Mouse (Mus musculus) cerebellum, adult 11-12 months (tissue): ENCODE measurements around the gene Coa4.
A peak's percentile ranks its signal among the peaks of the same experiment; 100 is the strongest.

Source experiments
- DNase-seq: peaks from one replicate; pipeline ENCODE4 v3.0.0; 2022

Coa4 gene

DNA sequence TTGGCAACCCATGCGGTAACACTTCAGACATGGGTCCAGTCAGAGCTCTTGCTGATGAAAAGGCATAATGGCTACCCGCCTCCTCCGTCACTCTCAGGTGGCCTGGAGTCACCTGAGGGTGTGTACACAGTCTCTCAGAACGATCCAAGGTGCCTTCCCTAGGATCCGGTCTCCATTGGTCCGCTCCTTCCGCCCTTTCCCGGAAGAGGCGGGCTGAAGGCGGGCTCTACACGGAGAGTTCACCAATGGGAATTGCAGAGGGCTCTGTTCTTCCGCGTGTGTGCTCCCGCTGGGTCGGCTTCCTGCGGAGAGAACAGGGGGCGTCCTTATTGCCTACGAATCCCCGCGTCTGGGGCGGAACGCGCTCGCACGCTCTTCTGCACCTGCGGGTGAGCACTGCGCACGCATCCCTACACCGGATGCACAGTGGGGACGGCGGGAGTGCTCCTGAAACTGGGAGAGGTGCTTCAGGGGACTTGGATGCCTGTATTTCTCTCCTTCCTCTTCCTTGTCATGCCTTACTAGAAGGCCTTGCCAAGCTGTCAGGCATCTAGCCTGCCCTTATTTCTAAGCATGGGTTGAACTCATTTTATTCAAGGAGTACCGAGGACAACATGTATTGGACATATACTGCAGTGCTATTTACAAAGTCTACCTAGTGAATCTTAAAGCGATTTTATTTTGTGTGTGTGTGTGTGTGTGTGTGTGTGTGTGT lies at the start of gene Coa4:
TSS of gene Coa4 (plus strand) at position 268 of the 715 bp plus-strand sequence.
- DNase-seq, result peak; percentile 92

DNA sequence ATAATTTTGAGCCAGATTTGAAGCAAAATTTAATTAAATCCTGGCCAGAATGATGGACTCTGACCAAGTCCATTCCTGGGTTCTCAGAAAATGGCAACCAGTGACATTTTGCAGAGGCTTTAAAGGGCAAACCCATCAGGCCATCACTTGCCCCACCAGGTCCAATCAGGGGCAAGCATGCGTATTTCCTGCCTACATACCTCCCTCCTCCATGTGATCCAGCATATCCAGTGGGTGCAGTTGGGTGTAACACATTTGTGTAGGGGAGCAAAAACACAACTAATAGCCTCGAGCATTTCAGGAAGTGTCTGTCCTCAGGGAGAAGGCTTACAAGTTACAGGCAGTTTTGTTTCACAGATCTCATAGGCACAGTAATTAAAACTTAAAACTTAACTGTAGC lies 49.6 kb upstream of the Coa4 start:
- DNase-seq, result no peak

DNA sequence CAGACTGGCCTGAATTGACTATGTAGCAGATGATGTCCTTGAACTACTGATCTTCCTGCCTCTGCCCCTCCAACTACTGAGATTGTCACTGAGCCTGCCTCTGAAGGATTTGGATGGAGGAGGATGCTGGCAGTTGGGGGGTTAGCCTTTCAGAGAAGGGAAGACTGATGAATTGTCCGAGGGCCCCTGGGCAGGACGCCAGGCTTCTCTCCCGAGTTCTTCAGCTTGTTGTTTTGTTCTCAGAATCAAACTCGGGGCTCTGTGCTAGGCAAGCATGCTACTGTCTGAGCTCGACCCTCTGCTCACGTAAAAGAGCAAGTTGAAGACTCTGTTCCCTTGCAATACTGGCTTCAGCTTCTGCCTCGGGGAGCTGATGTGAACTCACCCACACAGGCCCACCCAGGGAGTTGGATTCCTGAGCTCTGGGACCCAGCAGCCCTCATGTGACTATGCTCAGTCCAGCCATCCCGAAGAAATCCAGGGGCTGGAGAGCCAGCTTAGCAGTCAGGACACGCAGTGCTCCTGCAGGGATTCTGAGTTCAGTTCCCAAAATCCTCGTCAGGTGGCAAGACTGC lies 48.3 kb upstream of the Coa4 start:
- DNase-seq, result no peak

DNA sequence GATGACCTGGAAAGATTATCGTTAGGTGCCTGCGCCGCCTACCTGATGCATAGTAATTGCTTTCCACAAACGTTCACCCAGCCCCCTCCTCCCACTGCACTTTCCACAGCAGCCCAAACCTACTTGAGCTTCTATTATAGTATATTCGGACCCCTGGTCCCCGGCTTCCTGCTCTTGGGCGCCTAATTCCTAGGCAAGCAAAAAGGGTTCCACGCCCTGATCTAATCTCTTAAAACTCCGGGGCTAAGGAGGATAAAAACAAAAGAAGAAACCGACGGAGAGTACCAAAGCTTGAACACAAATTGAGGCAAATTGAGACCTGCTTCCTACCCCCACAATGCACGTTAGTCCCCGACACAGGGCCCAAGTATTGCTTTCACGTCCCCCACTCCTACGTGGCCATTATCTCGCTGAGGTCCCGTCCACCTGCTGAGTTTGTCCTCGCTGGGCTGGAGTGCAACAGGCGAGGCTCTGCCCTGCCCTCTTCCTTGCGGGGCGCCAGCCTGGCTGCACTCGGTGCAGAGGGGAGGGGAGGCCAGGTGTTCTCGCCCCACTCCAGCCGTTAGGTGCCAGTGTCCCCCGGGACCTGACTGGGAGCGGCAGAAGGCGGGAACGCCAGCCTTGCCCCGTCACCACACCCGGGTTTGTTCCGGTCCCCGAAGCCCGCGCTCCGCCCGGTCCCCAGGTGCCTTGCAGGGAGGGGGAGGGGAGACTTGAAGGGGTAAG lies 44.3 kb upstream of the Coa4 start:
- no peak for DNase-seq

DNA sequence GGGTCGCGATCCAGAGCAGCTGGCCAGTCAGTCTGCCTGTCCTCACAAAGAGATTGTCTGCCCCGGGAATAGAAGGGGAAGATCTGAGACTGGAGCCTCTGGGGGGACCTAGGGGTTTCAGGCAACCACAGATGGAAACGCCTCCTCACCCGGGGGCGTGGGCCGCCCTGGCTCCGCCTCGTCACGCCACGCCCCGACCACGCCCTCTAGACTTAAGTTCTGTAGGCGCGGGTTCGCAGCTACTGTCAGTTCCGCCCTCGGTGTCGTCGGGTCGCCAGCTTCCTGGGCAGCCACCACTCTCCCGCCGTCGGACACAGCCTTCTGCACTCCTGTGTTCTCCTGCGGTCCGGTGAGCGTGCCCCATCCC lies 43.8 kb upstream of the Coa4 start, which contains the start of gene Ucp2:
TSS of gene Ucp2 (plus strand) at position 221 of the 367 bp plus-strand sequence.
- DNase-seq, result no peak

DNA sequence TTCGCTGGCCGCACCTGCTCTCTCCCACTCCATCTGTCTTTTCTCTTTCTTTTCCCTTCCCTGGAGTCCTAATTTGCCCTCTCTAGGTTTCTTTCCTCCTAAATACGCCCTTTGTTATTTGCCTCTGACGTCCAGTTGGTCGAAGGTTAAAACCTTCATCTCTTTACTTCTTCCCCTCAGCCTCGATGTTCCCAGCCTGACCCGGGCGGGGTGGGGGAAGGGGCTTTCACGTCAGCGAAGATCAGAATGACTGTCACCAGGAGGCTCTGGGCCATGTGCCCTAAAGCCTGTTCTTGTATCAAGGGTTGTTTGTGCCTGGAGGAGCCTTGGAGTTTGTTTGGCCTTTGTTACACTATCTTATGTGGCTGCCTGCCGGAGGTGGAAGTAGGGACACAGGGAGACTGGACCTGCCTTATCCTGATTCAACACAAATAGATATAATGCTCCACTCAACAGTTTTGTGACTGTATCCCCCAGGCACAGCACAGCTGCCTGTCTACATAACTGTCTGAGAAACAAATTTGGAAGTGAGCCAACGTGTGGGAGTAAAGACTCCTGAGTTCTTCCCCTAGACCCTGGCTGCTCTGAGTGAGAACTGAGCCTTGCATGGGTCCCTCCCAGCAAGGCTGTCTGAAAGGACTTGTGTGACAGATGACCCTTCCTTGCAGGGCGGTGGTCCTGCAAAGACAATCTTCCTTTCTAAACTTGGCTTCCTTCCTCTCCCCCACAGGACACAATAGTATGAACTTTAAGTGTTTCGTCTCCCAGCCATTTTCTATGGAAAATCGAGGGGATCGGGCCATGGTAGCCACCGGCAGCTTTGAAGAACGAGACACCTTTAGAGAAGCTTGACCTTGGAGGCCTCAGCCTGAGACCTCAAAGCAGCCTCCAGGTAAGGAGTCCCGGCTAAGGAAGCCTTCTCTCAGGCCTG lies 43.1 kb upstream of the Coa4 start:
- DNase-seq, result no peak

DNA sequence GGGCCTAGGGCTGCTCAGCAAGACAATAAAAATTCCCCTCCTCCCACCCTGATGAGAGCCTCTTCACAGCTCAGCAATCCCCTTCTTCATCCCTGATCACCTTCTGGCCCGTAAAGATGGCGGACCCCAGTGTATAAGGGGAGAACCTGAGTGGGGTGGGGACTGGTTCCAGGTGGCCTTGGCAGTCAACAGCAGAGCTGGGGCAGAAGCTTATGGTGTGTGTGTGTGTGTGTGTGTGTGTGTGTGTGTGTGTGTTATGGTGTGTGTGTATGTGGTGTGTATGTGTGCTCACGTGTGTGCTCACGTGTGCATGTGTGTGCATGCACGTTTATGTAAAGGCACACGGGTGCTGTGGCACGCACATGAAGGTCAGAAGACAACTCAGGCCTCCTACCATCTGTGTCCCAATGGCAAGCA lies 42.4 kb upstream of the Coa4 start:
- DNase-seq, result no peak

DNA sequence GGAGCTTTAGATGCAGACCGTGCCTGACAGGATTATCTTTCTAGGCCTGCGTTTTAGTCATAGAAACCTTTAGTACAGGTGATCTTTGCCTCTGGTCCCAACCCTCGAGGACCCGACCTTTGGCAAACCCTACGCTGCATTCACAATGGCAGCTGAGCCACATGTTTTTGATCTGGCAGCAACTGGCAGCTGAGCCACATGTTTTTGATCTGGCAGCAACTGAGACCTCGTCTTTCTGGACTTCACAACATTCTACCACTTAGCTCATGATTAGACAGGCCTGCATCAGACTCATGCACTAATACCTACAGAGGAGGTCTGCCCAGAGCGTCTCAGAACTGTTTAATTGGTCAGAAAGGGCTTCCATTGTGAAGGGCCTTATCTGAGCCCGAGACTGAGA lies 41.8 kb upstream of the Coa4 start:
- DNase-seq, result no peak

DNA sequence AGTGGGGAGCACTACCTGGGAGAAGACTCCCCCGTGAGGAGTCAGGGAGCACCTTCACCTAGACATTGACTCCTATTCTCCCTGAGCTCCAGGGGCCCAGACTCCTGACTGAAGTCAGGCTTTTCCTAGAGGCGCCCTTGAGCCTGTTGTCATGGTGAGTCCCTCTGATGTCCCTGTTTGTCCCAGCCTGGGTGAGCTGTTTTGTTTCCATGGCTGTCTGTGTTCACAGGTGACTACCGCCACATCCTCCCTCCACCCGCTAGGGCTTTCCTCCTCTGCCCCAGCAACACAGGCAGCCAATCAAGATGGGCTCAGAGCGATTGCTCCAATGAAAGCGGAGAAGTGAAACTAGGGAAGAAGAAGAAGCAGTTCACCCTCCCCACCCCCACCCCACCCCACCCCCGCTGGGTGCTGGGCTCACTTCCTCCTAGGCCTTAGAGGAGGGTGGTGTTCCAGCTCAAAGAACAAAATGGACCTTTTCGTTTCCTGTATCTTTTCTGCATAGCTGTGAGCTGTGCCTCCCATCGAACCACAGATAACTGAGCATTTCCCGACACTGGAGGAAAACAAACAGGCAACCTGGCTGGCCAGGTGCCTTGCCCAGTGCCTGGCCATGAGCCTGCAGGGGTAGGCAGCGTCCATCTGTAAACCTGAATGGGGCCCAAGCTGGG lies 41.2 kb upstream of the Coa4 start:
- DNase-seq, result peak; percentile 30

DNA sequence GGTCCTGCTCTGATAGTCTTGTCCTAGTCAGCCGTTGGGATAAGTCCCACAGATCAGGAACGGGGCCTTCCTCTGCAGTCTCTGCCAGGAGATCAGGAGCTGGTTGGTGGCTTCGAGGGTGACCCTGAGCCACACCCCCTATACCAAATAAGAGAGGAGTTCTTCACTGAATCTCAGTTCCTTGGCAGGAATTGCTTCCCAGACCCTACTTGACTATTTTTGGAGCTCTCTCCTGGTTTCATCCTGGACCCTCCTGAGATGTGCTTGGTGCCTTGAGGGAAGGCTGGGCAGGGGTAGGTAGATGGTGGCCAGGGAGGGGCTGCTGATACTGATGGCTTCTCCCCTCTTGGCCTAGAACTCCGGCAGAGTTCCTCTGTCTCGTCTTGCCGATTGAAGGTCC lies 40.5 kb upstream of the Coa4 start:
- DNase-seq, result no peak

DNA sequence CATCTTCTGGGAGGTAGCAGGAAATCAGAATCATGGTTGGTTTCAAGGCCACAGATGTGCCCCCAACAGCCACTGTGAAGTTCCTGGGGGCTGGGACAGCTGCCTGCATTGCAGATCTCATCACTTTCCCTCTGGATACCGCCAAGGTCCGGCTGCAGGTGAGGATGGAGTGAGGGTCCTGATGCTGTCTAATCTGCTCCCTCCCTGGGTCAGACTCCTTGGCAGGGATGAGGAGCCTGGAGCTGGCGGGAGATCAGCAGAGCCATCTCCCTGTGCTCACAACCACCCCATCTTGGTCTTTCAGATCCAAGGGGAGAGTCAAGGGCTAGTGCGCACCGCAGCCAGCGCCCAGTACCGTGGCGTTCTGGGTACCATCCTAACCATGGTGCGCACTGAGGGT lies 40.1 kb upstream of the Coa4 start:
- no peak for DNase-seq

DNA sequence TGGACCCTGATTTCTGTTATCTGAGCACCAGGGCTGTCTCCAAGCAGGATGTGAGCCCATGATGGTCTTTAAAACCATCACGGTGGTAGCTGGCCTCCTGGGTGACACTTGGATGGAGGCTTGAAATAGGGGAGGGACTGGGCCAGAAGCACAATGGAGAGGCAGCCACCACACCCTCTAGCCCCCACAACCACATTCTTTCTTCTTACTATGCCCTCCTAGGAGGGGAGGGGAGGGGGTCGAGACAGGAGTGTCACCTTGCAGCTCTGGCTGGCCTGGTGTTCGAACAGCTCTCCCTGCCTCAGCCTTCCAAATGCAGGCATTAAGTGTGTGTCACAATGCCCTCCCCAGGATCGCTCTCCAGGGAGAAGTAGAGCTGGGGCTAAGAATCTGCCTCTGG lies 39.5 kb upstream of the Coa4 start:
- no peak for DNase-seq

DNA sequence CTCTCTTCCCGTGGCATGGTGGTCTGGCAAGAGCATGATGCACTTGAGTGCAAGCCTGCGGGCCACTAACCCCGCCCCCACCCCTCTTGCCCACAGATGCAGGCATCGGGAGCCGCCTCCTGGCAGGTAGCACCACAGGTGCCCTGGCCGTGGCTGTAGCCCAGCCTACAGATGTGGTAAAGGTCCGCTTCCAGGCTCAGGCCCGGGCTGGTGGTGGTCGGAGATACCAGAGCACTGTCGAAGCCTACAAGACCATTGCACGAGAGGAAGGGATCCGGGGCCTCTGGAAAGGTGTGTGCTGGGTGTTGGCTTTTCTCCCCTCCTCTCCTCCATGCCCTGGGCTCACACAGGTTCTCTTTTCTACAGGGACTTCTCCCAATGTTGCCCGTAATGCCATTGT lies 38.9 kb upstream of the Coa4 start:
- DNase-seq, result no peak

DNA sequence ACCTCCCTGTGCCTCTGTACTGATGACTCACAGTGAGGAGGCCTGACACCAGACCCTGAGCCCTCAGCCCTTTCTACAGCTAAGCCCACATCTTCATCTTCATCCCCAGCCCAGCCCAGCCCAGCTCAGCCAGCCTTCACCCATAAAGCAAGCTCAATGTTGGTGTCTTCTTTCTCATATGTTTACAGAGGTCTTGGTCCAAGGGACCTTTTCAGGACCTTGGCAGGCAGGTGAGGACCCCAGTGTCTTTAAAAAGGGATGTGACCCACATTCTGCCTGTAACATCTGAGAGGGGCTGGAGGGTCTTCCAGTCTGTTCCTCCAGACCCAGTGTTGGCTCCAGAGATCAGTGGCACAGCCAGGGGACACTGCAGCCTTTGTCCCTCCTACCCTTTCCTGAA lies 37.4 kb upstream of the Coa4 start:
- no peak for DNase-seq

DNA sequence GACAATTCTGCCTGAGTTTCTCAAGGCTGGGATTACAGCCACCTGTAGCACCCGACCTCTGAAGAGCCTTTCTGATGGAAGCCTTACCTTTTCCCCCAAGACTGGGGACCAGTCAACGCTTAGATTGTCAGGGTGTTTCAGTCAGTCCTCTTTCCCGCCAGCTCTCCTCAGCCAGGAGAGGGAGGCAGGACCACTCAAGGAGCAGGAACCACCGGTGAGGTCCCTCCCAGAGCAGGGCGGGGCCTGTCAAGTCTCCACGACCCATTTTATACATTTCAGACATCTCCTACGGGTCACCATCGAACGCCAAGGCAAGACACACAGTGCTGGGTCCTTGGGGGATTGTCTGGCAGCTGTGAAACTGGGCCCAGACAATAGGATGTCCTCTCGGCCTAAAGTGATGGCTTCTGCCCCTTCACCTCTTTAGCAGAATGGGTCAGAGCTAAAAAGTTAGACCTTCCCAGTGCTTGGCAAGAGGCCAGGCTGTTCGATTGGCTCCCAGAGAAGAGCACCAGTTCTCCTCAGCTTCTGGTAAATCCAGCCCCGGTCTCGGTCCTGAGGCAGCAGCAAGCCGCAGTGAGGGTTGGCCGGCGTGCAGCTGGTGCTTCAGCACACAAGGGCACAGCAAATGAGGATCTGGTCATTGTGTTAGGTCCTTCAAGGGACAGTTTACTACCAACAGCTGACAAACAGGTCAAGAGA lies 36.4 kb upstream of the Coa4 start:
- DNase-seq, result no peak

DNA sequence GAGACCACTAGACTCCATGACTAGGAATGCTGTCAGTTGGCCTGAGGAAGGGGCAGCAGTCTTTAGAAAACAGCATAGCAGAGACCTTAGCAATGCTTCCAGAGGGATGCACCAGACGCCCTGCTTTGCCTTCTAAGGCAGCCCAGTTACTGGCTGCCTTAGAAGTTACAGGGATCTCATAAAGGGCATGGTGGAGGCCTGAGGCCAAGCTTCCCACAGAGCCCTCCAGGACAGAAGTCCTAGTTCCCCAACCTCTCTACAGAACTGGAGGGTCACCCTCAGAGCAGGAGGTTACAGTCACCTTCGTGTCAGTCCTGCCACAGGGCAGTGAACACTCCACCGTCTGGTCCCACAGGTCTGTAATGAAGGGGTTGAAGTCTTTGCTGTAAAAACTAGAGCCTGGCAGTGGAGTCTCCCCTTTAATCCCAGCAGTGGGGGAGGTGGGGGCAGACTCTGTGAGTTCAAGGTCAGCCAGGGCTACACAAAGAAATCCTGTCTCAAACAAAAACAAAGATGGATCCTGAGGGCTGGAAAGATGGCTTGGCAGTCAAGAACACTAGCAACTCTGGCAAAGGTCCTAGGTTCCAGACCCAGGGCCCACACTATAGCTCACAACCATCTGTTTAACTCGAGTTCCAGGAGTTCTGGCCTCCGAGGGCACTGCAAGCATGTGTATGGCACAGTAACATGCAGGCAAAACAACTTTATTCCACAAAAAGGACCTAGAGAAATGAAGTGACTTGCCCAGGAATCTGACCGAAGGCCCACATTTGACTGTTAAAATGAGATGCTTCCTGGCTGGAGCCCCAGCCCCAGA lies 35.6 kb upstream of the Coa4 start:
- DNase-seq, result no peak

DNA sequence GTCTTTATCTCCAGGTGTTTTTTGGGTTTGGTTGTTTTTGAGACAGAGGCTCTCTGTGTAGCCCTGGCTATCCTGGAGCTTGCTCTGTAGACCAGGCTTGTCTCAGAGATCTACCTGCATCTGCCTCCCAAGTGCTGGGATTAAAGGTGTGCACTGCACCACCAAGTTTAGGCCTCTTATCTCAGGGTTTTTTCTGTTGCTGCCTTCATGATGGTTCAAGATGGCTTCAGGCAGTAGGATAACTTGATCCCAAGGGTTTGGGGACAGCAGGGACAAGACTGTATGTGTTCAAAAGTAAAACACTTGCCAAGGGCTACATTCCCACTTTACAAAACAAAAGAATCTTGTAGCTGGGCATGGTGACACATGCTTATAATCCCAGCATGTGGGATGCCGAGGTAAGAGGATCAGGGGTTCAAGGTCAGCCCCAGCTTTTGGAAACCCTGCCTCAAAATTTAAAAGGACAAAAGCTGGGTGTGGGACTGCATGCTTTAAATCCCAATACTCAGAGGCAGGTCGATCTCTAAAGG lies 35.0 kb upstream of the Coa4 start:
- DNase-seq, result no peak

DNA sequence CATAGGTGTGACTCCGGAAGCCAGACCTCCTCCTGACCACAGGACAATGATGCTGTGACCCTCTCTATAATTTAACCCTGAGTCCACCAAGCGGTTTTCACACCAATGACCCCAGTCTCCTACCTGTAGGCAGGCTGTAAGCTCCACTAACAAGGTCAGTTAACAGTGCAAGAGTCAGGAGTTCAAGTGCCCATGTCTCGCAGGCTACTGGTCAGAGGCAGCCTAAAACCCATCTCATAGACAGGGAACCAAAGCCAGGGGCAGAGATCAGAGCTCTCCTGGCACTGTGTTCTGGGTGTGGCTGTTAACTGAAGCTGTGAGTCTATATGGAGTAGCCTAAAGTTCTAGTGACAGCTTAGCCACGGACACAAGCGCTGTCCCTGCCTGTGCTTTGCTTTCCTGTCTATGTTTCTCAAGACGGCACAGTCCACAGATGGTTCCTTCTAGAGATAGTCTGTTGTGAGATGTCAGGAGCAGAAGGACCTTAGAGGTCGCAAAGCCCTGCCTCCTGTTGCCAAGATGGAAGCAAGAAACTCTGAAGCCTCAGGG lies 34.4 kb upstream of the Coa4 start:
- DNase-seq, result no peak

DNA sequence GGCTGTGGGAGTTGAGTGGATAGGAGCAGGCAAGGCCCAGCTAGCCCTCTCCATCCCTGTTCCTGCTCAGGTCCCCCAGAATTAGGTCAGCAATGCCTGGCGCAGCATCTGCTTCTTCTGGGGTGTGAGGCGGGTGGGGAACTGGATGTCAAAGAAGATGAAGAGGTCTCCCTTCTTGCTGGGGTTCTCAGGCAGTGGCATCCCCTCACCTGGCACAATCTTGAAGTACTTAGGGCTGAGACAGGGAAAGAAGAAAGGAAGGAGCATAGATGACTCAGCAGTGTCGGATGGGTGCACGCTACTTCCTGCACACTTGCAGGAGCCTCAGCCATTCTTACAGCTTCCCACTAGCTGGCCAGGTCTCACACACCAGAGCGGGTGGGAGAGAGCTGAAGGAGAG lies 33.8 kb upstream of the Coa4 start:
- DNase-seq, result no peak

DNA sequence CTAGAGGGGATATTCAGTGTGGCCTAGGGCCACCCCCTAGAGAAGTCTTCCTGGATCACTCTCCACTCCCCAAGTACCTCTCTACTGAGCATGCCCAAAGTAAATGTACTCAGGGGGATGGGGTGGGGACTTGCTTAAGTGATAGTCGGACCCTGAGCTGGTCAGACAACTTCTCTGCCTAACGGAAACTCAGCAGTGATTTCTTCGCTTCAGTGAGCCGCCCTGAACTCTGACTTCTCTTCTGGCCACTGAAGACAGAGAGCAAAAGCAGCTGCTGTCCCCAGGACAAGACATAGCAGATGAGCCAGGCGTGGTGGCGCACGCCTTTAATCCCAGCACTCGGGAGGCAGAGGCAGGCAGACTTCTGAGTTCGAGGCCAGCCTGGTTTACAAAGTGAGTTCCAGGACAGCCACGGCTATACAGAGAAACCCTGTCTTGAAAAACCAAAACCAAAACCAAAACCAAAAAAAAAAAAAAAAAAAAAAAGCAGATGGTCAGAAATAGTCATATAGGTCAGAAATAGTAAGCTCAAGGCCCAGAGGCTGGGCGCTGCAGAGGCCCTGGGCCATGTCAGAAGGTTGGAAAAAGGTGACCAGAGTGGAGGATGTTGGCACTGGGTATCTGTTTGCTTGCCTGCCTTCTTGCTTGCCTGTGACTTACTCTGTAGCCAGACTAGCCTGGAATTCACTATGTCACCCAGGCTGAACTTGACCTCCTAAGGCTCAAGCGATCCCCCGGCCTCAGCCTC lies 32.0 kb upstream of the Coa4 start:
- no peak for DNase-seq
